Mouse (Mus musculus) midbrain, postnatal 0 days (tissue): ENCODE measurements around the gene Aox1. TPM values are rescaled to one million over a fixed set of nuclear protein-coding genes. Genes with fewer than 3 reads are reported as not detected.
"Not testable (repeated sequence)": the region's sequence is repeated elsewhere in the genome, so short reads cannot be mapped to it uniquely, and the experiment has no call there.

Experiments
- ATAC-seq: fragments of 200-750 bp; cut with Nextera tagmentation; 2 replicates; pipeline ENCODE4 v1.8.0; 2017; ENCODE audit warnings: moderate number of reproducible peaks, mild to moderate bottlenecking, moderate TSS enrichment, moderate library complexity; ENCODE audit not compliant: low FRiP score
- DNase-seq: peaks from one replicate; pipeline ENCODE4 v3.0.0-alpha.2; 2015; ENCODE audit warnings: low spot score
- H3K27ac ChIP-seq: fragments of 300-500 bp; sonication (generic); 2 replicates; pipeline ENCODE4 v1.5.1; 2014; ENCODE audit warnings: low read depth, mild to moderate bottlenecking, low read length, mixed read lengths
- H3K27me3 ChIP-seq: fragments of 300-500 bp; sonication (generic); 2 replicates; pipeline ENCODE4 v1.6.1; 2014; ENCODE audit warnings: low read length, control low read depth, mixed read lengths; ENCODE audit not compliant: insufficient read depth
- H3K36me3 ChIP-seq: fragments of 300-500 bp; sonication (generic); 2 replicates; pipeline ENCODE4 v1.6.1; 2014; ENCODE audit warnings: low read length, control low read depth, mixed read lengths; ENCODE audit not compliant: insufficient read depth
- H3K4me1 ChIP-seq: fragments of 300-500 bp; sonication (generic); 2 replicates; pipeline ENCODE4 v1.6.1; 2014; ENCODE audit warnings: mild to moderate bottlenecking, control low read depth, antibody characterized with exemption, low read length, mixed read lengths; ENCODE audit not compliant: insufficient read depth
- H3K4me2 ChIP-seq: fragments of 300-500 bp; sonication (generic); 2 replicates; pipeline ENCODE4 v1.6.1; 2014; ENCODE audit warnings: low read depth, mild to moderate bottlenecking, low read length, mixed read lengths; ENCODE audit not compliant: poor library complexity, severe bottlenecking
- H3K4me3 ChIP-seq: fragments of 300-500 bp; sonication (generic); 2 replicates; pipeline ENCODE4 v1.5.1; 2014; ENCODE audit warnings: low read depth, mild to moderate bottlenecking, low read length, moderate library complexity
- H3K9ac ChIP-seq: fragments of 300-500 bp; sonication (generic); replicated peaks from 2 replicates; pipeline ENCODE4 v1.6.1; 2014; ENCODE audit warnings: mild to moderate bottlenecking, low read length, moderate library complexity, mixed read lengths; ENCODE audit not compliant: poor library complexity, severe bottlenecking
- H3K9me3 ChIP-seq: fragments of 300-500 bp; sonication (generic); 2 replicates; pipeline ENCODE4 v1.6.1; 2016; ENCODE audit warnings: low read length, control low read depth
- CTCF ChIP-seq: IDR thresholded peaks from 2 replicates; pipeline ENCODE4 v1.5.1; 2016; ENCODE audit warnings: antibody characterized with exemption, mild to moderate bottlenecking
- WGBS: fragments of 180-500 bp; shearing (Covaris S2); extraction: QIAGEN DNeasy Blood & Tissue Kit; methylation state at CpG from one replicate; pipeline ENCODE4 v1.1.7; 2014; 5-methylcytosine and 5-hydroxymethylcytosine counted together
- polyA plus RNA-seq: library from polyadenylated mRNA; unstranded; fragments of >200 nt; fragmentation: Nextera tagmentation; extraction: Ambion mirVana; gene quantifications from 2 replicates; pipeline ENCODE4 v1.2.1, GENCODE M21; 2015
- total RNA-seq: library from RNA; depleted of rRNA; stranded (reverse); fragments of >200 nt; gene quantifications from 2 replicates; pipeline ENCODE4 v1.2.3, GENCODE M21; 2014

The Aox1 gene
- total and polyA plus RNA-seq, 2 experiments from 2014 or later, result 0.30 to 0.60 TPM

DNA sequence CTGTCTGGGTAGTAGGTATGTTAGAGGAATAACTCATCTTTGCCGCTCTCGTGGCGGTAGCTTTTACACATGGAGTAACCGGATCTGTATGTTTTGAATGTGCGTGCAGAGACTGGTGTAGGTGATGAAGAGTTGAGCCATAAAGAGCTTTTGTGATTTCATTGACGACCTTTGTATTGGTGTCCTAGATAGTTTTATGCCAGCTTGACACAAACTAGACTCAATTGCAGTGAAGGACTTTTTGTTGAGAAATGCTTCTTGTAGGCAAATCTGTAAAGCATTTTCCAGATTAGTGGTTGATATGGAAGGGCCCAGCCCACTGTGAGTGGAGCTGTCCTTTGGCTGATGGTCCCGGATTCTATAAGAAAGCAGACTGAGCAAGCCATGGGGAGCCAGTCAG is 10.9 kb upstream of the Aox1 start, which contains the start of gene Kctd18:
Kctd18 (minus strand) TSS at position 101 of the 400 bp plus-strand sequence.
- 93% methylated on average over 7 of the region's 7 CpGs for WGBS
- ATAC-seq, result no peak
- H3K36me3 ChIP-seq, result no peaks in the 10 kb centered on the region

DNA sequence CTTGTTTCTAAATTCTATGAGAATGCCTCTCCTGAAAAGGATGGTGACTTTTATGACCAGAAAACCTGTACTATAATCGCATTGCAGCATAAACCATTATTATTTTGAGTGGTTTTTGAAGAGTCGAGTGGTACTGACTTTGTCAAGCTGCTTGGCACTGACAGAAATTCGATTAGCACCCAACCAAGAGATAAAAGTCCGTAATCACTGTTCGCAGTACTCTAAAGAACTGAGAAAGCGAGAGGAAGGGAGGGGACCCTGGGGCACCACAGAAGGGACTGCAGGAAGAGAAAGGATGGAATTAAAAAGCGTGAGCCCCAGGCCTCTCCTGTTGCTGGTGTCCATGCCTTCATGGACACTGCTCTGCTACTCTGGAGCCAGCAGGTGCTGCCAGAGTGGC is 2.0 kb upstream of the Aox1 start:
- WGBS, result 83% methylated on average over 7 of the region's 7 CpGs
- Histone ChIP-seq H3K9me3 (no peaks in the 10 kb centered on the region), H3K27me3 (no peaks in the 10 kb centered on the region), H3K9ac (no peak overlapping the region), H3K36me3 (no peaks in the 10 kb centered on the region), H3K4me1 (no peaks in the 10 kb centered on the region), H3K27ac (no peak overlapping the region), H3K4me3 (no peak overlapping the region), H3K4me2 (no peak overlapping the region)
- DNase-seq, result no peak
- no peak for ATAC-seq
- TF ChIP-seq CTCF, result no peak

More for the DNA sequence above, 10.9 kb upstream of the Aox1 start, which contains the start of gene Kctd18:
- Histone ChIP-seq H3K4me1 (no peaks in the 10 kb centered on the region), H3K4me3 (no peak within 1 kb of the TSS), H3K27me3 (no peaks in the 10 kb centered on the region), H3K27ac (no peak within 1 kb of the TSS), H3K9me3 (no peaks in the 10 kb centered on the region), H3K4me2 (no peak within 1 kb of the TSS), H3K9ac (no peak within 1 kb of the TSS)
- DNase-seq, result no peak
- no peak for TF ChIP-seq CTCF

DNA sequence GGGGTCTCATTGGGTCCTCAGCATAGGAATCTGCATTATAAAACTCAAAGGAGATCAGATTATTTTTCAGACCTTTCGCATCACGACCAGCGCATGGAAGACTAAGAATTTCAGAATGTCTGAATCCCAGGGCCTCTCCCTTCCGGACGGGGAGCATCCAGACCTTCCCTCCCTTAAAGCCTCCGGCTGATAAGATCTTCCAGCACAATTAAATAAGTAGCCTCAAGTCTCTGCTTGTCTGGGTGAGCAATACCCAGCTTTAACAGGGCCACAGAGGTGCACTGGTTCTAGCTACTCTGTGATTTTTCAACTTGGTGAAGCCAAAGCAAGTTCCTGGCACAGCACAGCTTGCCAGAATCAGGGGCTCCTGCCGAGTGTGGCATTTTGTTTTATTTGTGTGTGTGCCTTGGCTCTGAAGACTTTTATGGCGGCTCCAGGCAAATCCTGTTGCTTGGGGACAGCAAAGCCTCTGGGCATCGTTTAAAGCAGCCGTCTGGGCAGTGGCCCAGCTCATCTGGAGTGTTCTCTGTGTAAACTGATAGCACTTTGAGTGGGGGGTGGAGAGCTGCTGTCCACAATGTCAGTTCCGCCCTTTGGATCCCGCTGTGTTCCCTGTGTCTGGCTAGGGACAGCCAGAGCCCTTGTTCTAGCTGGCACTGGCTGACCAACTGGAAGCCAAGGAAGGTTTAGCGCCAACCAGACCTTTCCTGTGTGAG is 583 bp downstream of the Aox1 start:
- no peak overlapping the region for H3K9ac ChIP-seq

DNA sequence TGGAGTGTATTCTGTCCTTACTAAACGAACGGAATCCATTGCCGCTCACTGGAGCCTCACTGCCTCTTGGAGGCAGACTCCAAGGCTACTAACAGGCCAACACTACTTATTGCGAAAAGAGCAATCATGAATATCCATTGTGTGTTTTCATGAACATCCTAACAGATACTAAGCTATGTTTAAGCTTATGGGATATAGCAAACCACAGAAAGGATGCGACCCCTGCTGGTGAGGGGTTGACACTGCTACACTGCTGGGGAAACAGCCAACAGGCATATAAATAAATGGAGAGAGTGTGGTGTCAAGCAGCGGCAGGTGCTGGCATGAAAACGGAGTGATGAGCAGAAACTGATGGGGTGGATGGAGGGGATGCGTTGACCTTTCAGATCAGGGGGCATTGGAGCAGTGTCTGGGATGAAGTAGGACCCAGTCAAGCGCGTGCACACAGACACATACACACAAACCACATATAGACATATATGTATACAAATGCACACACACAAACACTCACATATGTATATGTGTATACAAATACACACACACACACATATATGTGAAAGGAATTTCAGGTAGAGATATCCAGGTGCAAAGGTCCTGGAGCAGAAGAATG is 1.5 kb downstream of the Aox1 start:
- DNase-seq, result peak; percentile 76
- no peak; the same call in 1 of the 2 replicates for ATAC-seq
- Histone ChIP-seq H3K27me3 (no peaks in the 10 kb centered on the region), H3K27ac (no peak overlapping the region), H3K9ac (no peak overlapping the region), H3K4me3 (no peak overlapping the region), H3K9me3 (no peaks in the 10 kb centered on the region), H3K4me1 (no peaks in the 10 kb centered on the region), H3K36me3 (no peaks in the 10 kb centered on the region), H3K4me2 (no peak overlapping the region)
- 59% methylated on average over 10 of the region's 10 CpGs for WGBS
- peak; percentile 90 for TF ChIP-seq CTCF

More for the DNA sequence above, 583 bp downstream of the Aox1 start:
- H3K27me3 ChIP-seq, result no peaks in the 10 kb centered on the region
- peak overlapping the region; percentile 21; the same call in 1 of the 2 replicates for H3K4me2 ChIP-seq
- no peaks in the 10 kb centered on the region for H3K36me3 ChIP-seq
- H3K4me3 ChIP-seq, result 0 out of 2 replicates have a peak overlapping the region, but pooled peaks have one; percentile 10
- 0 out of 2 replicates have a peak overlapping the region, but pooled peaks have one; percentile 18 for H3K27ac ChIP-seq
- DNase-seq (peak; percentile 91), ATAC-seq (peak; percentile 74)
- H3K9me3 ChIP-seq, result no peaks in the 10 kb centered on the region
- 35% methylated on average over 13 of the region's 13 CpGs for WGBS
- H3K4me1 ChIP-seq, result no peaks in the 10 kb centered on the region
- TF ChIP-seq CTCF, result no peak

DNA sequence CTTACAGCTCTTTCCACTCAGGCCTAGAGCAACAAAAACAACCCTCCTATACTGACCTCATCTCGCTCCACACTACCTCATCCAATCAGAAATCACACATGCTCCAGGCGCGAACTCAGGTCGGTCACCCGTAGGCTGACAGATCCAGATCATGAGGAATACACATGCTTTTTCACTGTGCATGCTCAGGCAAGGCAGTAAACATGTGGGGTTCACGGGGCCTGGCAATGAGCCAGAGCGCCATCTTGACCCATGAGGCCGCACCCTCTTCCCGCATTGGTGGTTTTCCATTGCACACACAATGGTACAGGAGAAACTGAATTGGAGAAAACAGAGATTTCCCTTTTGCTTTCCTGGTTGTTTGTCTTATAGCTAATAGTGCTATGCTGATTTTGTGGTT is 7.6 kb downstream of the Aox1 start:
- H3K27ac ChIP-seq, H3K9me3 ChIP-seq, H3K36me3 ChIP-seq, H3K4me1 ChIP-seq, H3K4me2 ChIP-seq, H3K27me3 ChIP-seq, ATAC-seq, H3K4me3 ChIP-seq, H3K9ac ChIP-seq, DNase-seq: not testable (repeated sequence)
- 96% methylated on average over 9 of the region's 9 CpGs for WGBS

DNA sequence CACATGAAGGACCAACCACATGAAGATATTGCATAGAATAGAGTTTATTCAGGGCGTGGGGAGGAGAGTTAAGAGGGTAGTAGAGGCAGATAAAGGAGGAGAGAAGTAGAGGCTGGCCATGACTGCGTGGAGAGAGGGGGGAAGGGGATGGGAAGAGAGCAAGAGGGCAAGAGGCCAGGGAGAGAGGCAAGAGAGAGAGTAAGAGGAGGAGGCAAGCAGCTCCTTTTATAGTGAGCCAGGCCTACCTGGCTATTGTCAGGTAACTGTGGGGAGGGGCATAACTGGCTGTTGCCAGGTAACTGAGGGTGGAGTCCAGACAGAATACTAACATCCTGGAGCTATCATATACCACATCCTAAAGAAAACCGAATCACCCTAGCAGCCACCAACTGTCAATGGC is 15.3 kb downstream of the Aox1 start:
- DNase-seq (no peak), ATAC-seq (no peak)
- H3K9me3 ChIP-seq, result no peaks in the 10 kb centered on the region
- H3K27me3 ChIP-seq, result no peaks in the 10 kb centered on the region
- no peak overlapping the region for H3K9ac ChIP-seq
- WGBS, result 71% methylated on average over 3 of the region's 3 CpGs
- no peaks in the 10 kb centered on the region for H3K36me3 ChIP-seq
- H3K27ac ChIP-seq, result no peak overlapping the region
- no peak for TF ChIP-seq CTCF
- no peak overlapping the region for H3K4me3 ChIP-seq
- no peak overlapping the region for H3K4me2 ChIP-seq
- no peaks in the 10 kb centered on the region for H3K4me1 ChIP-seq
